Mouse (Mus musculus): ENCODE results near the gene Rgs16. TPM values are rescaled to one million over a fixed set of nuclear protein-coding genes. Genes with fewer than 3 reads are reported as not detected.

Gene Rgs16
- polyA plus RNA-seq (2015; fragmentation: Nextera tagmentation; extraction: Ambion mirVana): 4.0 and 5.4 TPM in 2 replicates

DNA sequence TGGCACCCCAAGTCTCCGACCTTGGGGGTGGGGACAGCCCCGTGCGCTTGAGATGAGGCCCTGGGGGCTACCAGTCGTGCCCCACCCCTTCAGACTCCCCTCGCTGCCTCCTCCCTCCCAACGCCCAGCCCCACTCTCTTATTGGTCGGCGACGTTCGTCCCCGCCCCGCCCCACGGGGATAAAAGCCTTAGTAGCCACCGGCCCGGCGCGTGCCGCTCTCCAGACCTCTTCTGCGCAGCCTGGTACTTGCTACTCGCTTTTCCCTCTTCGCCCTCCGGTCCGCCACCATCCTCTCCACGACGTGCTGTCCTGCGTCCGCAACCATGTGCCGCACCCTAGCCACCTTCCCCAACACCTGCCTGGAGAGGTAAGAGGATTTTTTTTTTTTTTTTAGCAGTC, at the start of gene Rgs16:
TSS of gene Rgs16 (plus strand) at position 205 of the 400 bp plus-strand sequence.
- H3K4me1 ChIP-seq (replicated peaks; ENCODE audit: insufficient read depth, low read length): no peaks in the 10 kb centered on the region; the same call in 1 of the 2 replicates
- peak; percentile 38; the same call in 1 of the 2 replicates for ATAC-seq (replicated peaks; ENCODE audit: low FRiP score, low read depth)
- H3K9ac ChIP-seq (ENCODE audit: low read depth, low read length): peak within 1 kb of the TSS; percentile 42; the same call in 1 of the 2 replicates
- under 1% methylated on average over 27 of the region's 28 CpGs for WGBS
- peak; percentile 87 for DNase-seq (ENCODE audit: low spot score)
- no peak for TF ChIP-seq CTCF (IDR thresholded peaks at IDR 0.05; ENCODE audit: low read depth)
- H3K9me3 ChIP-seq (replicated peaks; ENCODE audit: low read length): no peaks in the 10 kb centered on the region
- H3K4me3 ChIP-seq (replicated peaks; ENCODE audit: low read depth, low read length): peak within 1 kb of the TSS; percentile 20
- H3K4me2 ChIP-seq (ENCODE audit: low read length): peak within 1 kb of the TSS; percentile 55
- no peaks in the 10 kb centered on the region for H3K36me3 ChIP-seq (ENCODE audit: insufficient read depth, low read length)
- H3K27ac ChIP-seq: no peak within 1 kb of the TSS
- H3K27me3 ChIP-seq (ENCODE audit: insufficient read depth, low read length): peaks cover 4% of the 10 kb centered on the region; the same call in 1 of the 2 replicates

GRCm38 (mm10) chr1:153692526-153692925, 47.6 kb upstream of the Rgs16 start:
- no peak overlapping the region for H3K4me2 ChIP-seq (ENCODE audit: low read length)
- H3K36me3 ChIP-seq (ENCODE audit: insufficient read depth, low read length): no peaks in the 10 kb centered on the region
- 71% methylated on average over 6 of the region's 6 CpGs for WGBS
- ATAC-seq (replicated peaks; ENCODE audit: low FRiP score, low read depth) (no peak), DNase-seq (ENCODE audit: low spot score) (no peak)
- no peaks in the 10 kb centered on the region for H3K4me1 ChIP-seq (replicated peaks; ENCODE audit: insufficient read depth, low read length)
- no peak overlapping the region for H3K4me3 ChIP-seq (replicated peaks; ENCODE audit: low read depth, low read length)
- no peaks in the 10 kb centered on the region for H3K27me3 ChIP-seq (ENCODE audit: insufficient read depth, low read length)
- no peak overlapping the region for H3K9ac ChIP-seq (ENCODE audit: low read depth, low read length)
- H3K27ac ChIP-seq: no peak overlapping the region
- no peaks in the 10 kb centered on the region for H3K9me3 ChIP-seq (replicated peaks; ENCODE audit: low read length)
- TF ChIP-seq CTCF (IDR thresholded peaks at IDR 0.05; ENCODE audit: low read depth): no peak

GRCm38 (mm10) chr1:153694372-153695120, 45.6 kb upstream of the Rgs16 start:
- H3K9ac ChIP-seq (ENCODE audit: low read depth, low read length): no peak overlapping the region
- WGBS: 78% methylated on average over 6 of the region's 6 CpGs
- no peaks in the 10 kb centered on the region for H3K9me3 ChIP-seq (replicated peaks; ENCODE audit: low read length)
- no peak overlapping the region for H3K4me2 ChIP-seq (ENCODE audit: low read length)
- H3K27me3 ChIP-seq (ENCODE audit: insufficient read depth, low read length): no peaks in the 10 kb centered on the region
- no peak overlapping the region for H3K27ac ChIP-seq
- no peak overlapping the region for H3K4me3 ChIP-seq (replicated peaks; ENCODE audit: low read depth, low read length)
- no peaks in the 10 kb centered on the region for H3K36me3 ChIP-seq (ENCODE audit: insufficient read depth, low read length)
- TF ChIP-seq CTCF (IDR thresholded peaks at IDR 0.05; ENCODE audit: low read depth): no peak
- no peak for ATAC-seq (replicated peaks; ENCODE audit: low FRiP score, low read depth)
- DNase-seq (ENCODE audit: low spot score): no peak
- H3K4me1 ChIP-seq (replicated peaks; ENCODE audit: insufficient read depth, low read length): 0 out of 2 replicates have a peak, but pooled peaks cover 15% of the 10 kb centered on the region

- ATAC-seq (replicated peaks; ENCODE audit: low FRiP score, low read depth) (no peak), DNase-seq (ENCODE audit: low spot score) (no peak)
- WGBS: 86% methylated on average over 10 of the region's 10 CpGs
- Histone ChIP-seq H3K27me3 (ENCODE audit: insufficient read depth, low read length) (no peaks in the 10 kb centered on the region), H3K27ac (no peak overlapping the region), H3K4me3 (replicated peaks; ENCODE audit: low read depth, low read length) (no peak overlapping the region), H3K36me3 (ENCODE audit: insufficient read depth, low read length) (no peaks in the 10 kb centered on the region), H3K9ac (ENCODE audit: low read depth, low read length) (no peak overlapping the region), H3K9me3 (replicated peaks; ENCODE audit: low read length) (no peaks in the 10 kb centered on the region), H3K4me1 (replicated peaks; ENCODE audit: insufficient read depth, low read length) (0 out of 2 replicates have a peak, but pooled peaks cover 15% of the 10 kb centered on the region), H3K4me2 (ENCODE audit: low read length) (no peak overlapping the region)
- no peak for TF ChIP-seq CTCF (IDR thresholded peaks at IDR 0.05; ENCODE audit: low read depth)
These were observed 44.8 kb upstream of the Rgs16 start for GRCm38 (mm10) chr1:153695398-153695797.

- Histone ChIP-seq H3K27ac (no peak overlapping the region), H3K4me3 (replicated peaks; ENCODE audit: low read depth, low read length) (no peak overlapping the region), H3K27me3 (ENCODE audit: insufficient read depth, low read length) (no peaks in the 10 kb centered on the region), H3K9ac (ENCODE audit: low read depth, low read length) (no peak overlapping the region), H3K36me3 (ENCODE audit: insufficient read depth, low read length) (no peaks in the 10 kb centered on the region), H3K4me1 (replicated peaks; ENCODE audit: insufficient read depth, low read length) (0 out of 2 replicates have a peak, but pooled peaks cover 15% of the 10 kb centered on the region), H3K4me2 (ENCODE audit: low read length) (no peak overlapping the region), H3K9me3 (replicated peaks; ENCODE audit: low read length) (no peaks in the 10 kb centered on the region)
- WGBS: 80% methylated on average over 11 of the region's 11 CpGs
- no peak for ATAC-seq (replicated peaks; ENCODE audit: low FRiP score, low read depth)
- DNase-seq (ENCODE audit: low spot score): no peak
- TF ChIP-seq CTCF (IDR thresholded peaks at IDR 0.05; ENCODE audit: low read depth): no peak
These were observed 44.1 kb upstream of the Rgs16 start for GRCm38 (mm10) chr1:153696093-153696492.

GRCm38 (mm10) chr1:153696541-153696940, 43.6 kb upstream of the Rgs16 start:
- no peaks in the 10 kb centered on the region for H3K9me3 ChIP-seq (replicated peaks; ENCODE audit: low read length)
- 97% methylated on average over 4 of the region's 4 CpGs for WGBS
- no peak for DNase-seq (ENCODE audit: low spot score)
- H3K4me3 ChIP-seq (replicated peaks; ENCODE audit: low read depth, low read length): no peak overlapping the region
- no peaks in the 10 kb centered on the region for H3K36me3 ChIP-seq (ENCODE audit: insufficient read depth, low read length)
- TF ChIP-seq CTCF (IDR thresholded peaks at IDR 0.05; ENCODE audit: low read depth): no peak
- H3K27ac ChIP-seq: no peak overlapping the region
- no peak for ATAC-seq (replicated peaks; ENCODE audit: low FRiP score, low read depth)
- H3K27me3 ChIP-seq (ENCODE audit: insufficient read depth, low read length): no peaks in the 10 kb centered on the region
- H3K9ac ChIP-seq (ENCODE audit: low read depth, low read length): no peak overlapping the region
- H3K4me2 ChIP-seq (ENCODE audit: low read length): no peak overlapping the region
- H3K4me1 ChIP-seq (replicated peaks; ENCODE audit: insufficient read depth, low read length): 0 out of 2 replicates have a peak, but pooled peaks cover 15% of the 10 kb centered on the region

Data from kidney, postnatal 0 days (tissue).